Mouse (Mus musculus): ENCODE data around the gene Srm. TPM values are rescaled to one million over a fixed set of nuclear protein-coding genes. Genes with fewer than 3 reads are reported as not detected.

Srm gene
- polyA plus RNA-seq (2015; fragmentation: Illumina TruSeq; extraction: RNeasy Lipid Tissue Mini Kit (QIAGEN cat#74804); ENCODE audit: insufficient read depth, low replicate concordance): 15.1 TPM

GRCm38 (mm10) chr4:148591171-148591630 is at the start of gene Srm:
Srm (plus strand) TSS chr4:148591503.

GRCm38 (mm10) chr4:148558297-148559000 is 32.9 kb upstream of the Srm start, which contains the start of gene Exosc10:
Exosc10 (plus strand) TSS chr4:148558429.

GRCm38 (mm10) chr4:148602357-148603120 is 11.2 kb downstream of the Srm start, which contains the start of gene Masp2:
Masp2 (plus strand) TSS chr4:148602554.

GRCm38 (mm10) chr4:148626623-148627185 is 35.4 kb downstream of the Srm start, which contains the start of gene Tardbp:
Tardbp (minus strand) TSS chr4:148627019.

GRCm38 (mm10) chr4:148643291-148644156 is 52.2 kb downstream of the Srm start, which contains the start of gene Gm572:
Gm572 (plus strand) TSS chr4:148643317.

Other genes with a start within 250 kb of the Srm start
- 7.9 TPM for gene Ubiad1, start 146.7 kb upstream of the Srm start, polyA plus RNA-seq (2015; fragmentation: Illumina TruSeq; extraction: RNeasy Lipid Tissue Mini Kit (QIAGEN cat#74804); ENCODE audit: insufficient read depth, low replicate concordance)
- 11.5 TPM for gene Mtor, start 142.9 kb upstream of the Srm start, polyA plus RNA-seq (2015; fragmentation: Illumina TruSeq; extraction: RNeasy Lipid Tissue Mini Kit (QIAGEN cat#74804); ENCODE audit: insufficient read depth, low replicate concordance)
- 1.6 TPM for gene Angptl7, start 91.0 kb upstream of the Srm start, polyA plus RNA-seq (2015; fragmentation: Illumina TruSeq; extraction: RNeasy Lipid Tissue Mini Kit (QIAGEN cat#74804); ENCODE audit: insufficient read depth, low replicate concordance)
- gene Exosc10, start 33.1 kb upstream of the Srm start, polyA plus RNA-seq (2015; fragmentation: Illumina TruSeq; extraction: RNeasy Lipid Tissue Mini Kit (QIAGEN cat#74804); ENCODE audit: insufficient read depth, low replicate concordance): 51.3 TPM
- gene Masp2, start 11.1 kb downstream of the Srm start, polyA plus RNA-seq (2015; fragmentation: Illumina TruSeq; extraction: RNeasy Lipid Tissue Mini Kit (QIAGEN cat#74804); ENCODE audit: insufficient read depth, low replicate concordance): 0.10 TPM
- gene Tardbp, start 35.5 kb downstream of the Srm start, polyA plus RNA-seq (2015; fragmentation: Illumina TruSeq; extraction: RNeasy Lipid Tissue Mini Kit (QIAGEN cat#74804); ENCODE audit: insufficient read depth, low replicate concordance): 751 TPM
- gene Gm572, start 51.8 kb downstream of the Srm start, polyA plus RNA-seq (2015; fragmentation: Illumina TruSeq; extraction: RNeasy Lipid Tissue Mini Kit (QIAGEN cat#74804); ENCODE audit: insufficient read depth, low replicate concordance): not detected
- 2.7 TPM for gene Casz1, start 212.9 kb downstream of the Srm start, polyA plus RNA-seq (2015; fragmentation: Illumina TruSeq; extraction: RNeasy Lipid Tissue Mini Kit (QIAGEN cat#74804); ENCODE audit: insufficient read depth, low replicate concordance)

Data from spleen, adult 10 weeks (tissue).